Mouse (Mus musculus) mouse trophoblast stem cell (cell line): ENCODE results near the gene Nlgn1.

Source experiments
- in situ Hi-C, 2 experiments: fragments of 300-500 bp; cut with MseI, MboI; formaldehyde crosslinking; loops; 2 replicates in 1 of 2; 3 replicates in 1 of 2; pipeline ENCODE4 v1.15.1; 2025

The Nlgn1 gene

DNA sequence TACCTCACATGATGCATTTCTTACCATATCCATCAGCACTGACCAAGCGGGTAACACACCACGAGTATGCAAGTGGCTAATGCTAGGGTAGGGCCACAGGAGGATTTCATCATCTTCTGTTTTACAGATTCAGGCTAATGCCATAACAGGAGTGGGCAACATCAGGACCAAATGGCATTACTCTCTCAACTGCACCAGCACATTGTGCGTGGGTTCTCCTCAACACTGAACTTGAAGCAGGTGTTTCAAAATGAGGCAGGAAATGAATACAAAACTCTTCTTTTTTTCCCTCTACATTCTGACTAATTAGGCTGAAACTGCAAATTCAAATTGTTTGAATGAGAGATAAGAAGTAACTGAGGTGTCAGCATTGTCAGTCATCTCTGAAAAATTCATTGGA lies 518.9 kb downstream of the Nlgn1 start:
- in situ Hi-C loops, result no loop called here

DNA sequence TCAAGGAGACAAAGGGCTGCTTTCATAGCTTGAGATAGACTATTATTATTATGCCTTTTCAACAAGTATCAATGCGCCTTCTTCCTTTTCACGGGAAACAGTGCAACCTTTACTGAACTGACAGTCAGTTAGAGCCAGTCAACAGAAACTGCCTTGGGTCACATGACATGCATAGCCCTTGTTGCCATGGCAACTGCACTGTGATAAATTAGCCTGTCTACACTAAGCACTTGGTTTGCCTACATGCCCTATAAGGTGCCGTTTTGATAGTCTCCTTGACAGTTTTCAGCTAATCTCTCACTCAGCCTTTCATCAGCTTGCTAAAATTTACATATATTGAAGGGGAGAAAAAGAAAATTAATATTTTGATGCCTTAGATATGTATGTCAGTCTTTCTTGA lies 524.7 kb downstream of the Nlgn1 start:
- in situ Hi-C loops, result no loop called here

DNA sequence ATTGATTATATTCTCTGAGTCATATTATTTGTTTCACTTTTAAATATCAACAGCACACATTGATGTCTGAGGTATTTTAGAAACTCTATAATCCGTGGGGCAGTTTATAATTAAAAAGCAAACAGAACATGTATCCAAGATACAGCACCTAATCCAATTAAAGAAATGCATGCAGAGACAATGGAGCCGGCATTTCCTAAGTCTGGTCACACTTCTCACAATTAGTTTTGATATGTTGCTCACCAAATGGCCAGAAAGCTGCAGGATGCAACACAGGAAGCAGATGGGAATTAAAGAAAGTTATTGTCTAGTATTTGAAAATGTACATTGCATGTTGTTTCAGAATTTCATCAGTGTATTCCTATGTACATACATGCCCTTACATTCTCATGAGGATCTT lies 550.6 kb downstream of the Nlgn1 start:
- in situ Hi-C loops, result no loop called here

DNA sequence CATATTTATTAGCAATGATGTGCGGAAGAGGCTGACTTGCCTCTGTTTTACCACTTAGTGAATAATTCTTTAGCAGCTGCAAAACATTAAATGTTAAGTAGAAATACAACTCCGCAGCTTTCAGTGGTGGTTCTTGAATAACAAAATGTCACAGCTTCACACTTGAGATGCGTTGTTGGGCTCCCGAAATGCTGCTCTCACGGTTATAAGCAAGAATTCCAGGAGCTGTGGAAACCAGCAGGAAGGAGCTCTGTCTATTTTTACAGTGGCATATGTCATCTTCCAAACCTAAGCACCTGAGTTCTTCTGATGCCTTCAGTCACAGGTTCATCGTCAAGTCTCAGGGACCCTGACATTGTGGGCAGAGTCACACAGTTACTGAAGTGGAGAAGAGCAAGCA lies 556.8 kb downstream of the Nlgn1 start:
- in situ Hi-C loops, result no loop called here

DNA sequence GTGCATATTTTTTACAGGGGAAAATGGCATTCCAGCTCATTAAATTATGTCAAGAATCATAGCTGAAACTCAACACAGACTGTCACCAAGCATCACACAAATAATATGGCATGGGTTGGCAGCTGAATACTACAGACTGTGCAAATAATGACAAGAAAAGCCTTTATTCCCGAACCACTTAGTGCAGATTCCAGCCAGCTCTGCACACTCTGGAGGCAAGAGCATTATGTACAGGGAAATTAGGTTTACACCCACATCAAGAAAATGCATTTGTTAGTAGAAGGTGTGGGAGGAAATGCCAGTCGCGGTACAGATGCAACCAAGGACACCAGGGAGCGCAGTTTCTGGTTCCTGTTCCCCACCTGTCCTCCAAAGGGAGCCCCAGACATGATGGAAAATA lies 558.4 kb downstream of the Nlgn1 start:
- in situ Hi-C loops, result no loop called here

DNA sequence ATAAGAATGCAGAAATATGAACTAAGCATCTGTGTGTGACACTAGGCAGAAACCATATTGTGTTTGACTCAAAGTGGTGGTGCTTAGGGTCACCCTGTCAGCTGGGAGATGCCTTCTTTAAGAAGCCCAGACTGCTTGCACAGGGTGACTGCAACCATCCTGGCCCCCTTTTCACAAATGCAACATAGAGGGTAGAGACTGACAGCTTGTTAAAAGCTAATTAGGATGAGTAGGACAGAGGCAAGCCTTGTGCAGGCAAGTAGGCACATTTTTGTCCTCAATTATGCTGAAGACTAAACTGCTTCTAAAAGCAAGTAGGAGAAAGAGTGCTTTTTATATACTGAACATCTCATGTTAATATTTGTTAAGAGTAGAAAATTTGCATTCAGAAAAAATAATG lies 558.8 kb downstream of the Nlgn1 start:
- in situ Hi-C loops, result no loop called here

DNA sequence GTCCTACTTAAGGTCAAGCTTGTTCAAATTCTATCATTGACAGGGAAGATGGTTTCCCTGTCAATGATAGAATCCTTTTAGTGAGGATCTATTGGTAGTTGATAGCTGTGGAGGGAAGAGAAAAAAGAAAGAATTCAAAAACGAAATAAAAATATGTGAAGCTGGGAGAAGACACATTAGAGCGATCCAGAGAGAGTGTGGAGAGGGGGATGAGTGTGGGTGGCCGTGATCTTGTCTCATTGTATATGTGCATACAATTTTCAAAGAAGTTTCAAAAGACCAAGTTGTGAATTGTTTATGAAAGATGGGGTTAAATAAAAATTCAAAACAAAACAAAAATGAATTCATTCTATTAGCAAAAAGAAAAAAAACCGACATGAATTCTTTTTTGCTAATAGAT lies 568.6 kb downstream of the Nlgn1 start:
- in situ Hi-C loops, result no loop called here

DNA sequence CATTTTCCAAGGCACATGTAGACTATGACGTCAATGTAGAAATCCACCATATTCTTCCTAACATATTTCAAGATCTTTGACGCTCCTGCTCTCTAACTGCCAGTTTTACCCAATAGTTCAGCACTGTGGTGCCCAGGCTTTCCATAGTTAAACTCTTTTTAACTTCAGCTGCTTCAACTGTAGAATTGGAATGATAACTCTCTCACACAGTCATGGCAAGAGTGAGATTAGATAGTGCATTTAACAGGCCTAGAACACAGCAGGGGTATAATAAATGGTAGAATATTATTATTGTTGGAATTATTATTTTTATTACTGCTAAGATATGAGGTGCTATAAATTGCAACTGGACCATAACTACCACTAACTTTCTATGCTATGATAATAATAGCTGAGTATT lies 574.4 kb downstream of the Nlgn1 start:
- in situ Hi-C loops, result no loop called here

DNA sequence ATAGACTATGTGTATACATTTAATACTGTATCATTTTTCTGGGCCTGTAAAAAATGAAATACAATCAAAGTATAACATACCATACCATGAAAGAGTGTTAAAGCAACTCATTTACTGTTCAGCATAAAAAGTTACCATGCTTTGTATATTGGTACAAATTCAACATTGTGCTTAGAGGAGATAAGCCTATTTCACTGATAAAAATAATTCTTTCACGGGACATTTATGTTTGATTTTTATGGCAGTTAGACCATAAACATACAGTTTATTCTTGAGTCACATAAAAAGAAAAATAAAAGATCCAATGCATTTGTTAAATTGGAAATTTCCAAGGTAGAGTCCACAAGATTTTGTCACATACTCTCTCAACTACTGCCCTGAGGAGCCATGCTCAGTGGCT lies 608.1 kb downstream of the Nlgn1 start:
- in situ Hi-C loops, result no loop called here

DNA sequence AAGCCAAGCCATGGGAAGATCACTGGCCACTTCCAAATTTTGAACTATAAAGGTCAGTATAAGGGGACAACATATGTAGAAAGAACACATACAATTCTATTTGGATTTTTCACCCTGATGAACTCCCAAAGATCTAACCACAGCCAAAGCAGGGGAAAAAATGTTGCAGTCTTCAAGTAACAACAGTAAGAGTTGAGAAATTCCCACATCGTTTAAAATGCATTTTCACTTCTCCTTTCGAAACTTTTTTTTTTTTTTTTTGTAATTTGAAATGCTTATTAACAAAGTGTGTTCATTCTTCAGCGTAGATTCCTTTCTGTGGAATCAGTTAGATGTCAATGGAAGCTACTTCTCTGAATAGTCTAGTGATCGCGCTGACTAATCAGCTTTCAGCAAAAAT lies 610.8 kb downstream of the Nlgn1 start:
- in situ Hi-C loops, result no loop called here

DNA sequence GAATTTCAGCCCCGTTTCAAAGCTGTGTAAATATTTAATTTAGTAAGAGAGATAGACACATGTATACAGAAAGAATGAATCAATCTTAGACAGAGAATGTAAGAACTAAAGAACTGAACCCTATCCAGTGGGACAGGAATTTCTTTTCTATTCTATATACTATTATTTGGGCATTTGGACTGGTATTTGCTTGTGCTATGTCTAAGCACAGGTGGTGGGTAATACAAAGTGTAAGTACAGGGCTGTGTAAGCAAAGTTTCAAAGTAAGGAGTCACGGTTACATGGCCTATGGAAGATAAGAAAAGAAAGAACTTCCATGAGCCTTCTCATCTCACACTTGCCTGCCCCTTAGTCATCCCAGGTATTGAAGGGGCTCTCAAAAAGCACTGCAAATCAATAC lies 624.9 kb downstream of the Nlgn1 start:
- in situ Hi-C loops, result no loop called here

DNA sequence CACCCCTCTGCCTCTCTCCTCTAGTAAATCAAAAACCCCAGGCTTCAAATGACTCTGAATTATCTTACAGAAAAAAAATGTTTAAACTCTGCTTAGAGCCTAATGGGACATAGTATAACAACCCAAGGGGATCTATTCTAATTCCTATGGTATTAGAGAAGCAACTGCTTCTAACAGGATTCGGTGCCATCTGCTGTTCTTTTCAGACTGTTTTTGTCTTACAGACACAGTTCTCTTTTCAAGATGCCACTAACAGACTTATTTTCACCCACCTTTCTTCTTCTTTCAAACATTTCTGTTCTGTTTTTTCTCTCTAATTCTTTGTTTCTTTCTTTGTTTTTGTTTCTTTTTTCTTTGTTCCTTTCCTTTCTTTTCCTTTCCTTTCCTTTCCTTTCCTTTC lies 635.0 kb downstream of the Nlgn1 start:
- in situ Hi-C loops, result no loop called here

DNA sequence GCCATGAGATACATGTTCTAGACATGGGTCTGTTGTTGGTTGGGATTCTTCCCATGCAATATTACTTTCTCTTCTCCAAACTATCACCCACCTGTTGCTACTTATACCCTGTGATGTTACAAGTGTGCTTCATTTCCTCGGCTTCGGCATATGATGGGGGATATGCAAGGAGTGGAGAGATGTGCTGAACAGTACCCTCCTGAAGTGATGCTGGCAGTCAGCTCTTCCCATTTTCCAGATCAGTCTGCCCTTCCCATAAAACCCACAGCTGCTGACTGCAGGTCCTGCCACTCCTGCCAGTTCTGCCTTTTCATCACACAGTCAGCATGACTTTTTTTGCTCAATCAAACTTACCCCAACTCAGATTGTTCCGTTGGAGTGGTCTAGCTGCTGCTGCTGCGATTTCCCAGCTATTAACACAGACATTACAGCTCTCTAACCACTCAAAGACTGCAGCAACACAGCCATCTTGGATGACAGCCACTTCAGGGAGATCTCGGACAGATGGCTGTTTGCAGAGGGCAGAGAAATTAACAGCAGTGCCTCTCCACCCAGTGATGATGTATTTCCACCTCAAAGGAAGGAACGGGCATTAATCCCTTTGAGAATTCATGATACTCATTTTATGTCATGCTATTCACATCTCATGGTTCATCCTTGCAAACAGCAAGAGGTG lies 643.3 kb downstream of the Nlgn1 start:
- in situ Hi-C loops, result no loop called here

DNA sequence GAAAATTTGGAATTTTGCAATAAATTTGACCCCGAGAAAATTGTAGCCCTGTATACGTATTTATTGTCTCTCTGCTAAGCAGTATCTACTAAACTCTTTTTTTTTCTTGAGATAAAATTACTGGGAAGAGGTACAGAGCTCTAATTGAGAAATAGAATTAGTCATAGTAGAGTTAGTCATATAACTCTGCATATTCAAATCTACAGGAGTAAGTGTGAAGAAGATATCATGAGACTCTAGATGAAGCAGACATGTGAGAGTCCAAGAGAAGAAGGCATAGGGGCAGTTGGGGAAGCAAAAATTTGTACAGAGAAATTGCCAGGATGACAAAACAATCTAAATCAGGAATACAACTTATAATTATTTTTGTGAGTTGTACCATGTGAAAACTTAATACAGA lies 648.6 kb downstream of the Nlgn1 start:
- in situ Hi-C loops, result no loop called here

DNA sequence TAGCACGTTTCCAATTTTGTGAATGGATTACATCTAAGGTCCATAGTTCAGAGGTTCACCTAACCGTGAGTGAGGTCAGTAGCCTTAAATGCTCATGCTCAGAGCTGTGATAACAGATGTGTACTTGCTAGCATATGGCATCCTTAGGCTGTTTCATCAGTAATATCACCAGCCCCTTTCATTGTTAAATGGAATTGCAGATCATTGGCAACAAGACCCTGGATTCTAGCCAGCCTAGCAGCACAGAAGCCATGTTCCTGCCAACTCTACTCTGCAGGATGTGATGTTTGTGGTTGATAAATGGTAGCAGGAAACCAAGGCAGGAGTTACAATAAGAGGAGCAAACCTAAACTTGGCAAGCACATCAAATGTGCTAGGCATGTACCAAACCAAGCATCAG lies 652.9 kb downstream of the Nlgn1 start:
- in situ Hi-C loops, result no loop called here

DNA sequence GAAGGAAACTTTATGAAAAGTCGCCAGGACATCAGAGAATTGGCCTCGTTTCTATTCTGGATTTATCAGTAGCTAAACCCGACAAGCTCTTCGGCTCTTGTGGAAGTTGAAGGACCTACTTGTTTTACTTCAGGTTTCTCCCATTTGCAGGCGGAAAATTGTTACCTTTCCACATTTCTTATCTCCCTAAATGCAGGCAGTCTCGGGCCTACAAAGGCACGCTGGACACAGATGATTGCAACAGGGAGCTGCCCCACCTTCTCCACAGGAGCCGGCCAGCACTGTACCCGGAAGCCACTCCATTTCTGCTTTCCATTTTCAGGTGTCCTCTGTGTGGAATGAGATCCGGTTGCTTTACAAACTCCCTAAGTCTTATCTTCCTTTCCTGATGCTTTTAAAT lies 656.4 kb downstream of the Nlgn1 start:
- in situ Hi-C loops, result no loop called here

DNA sequence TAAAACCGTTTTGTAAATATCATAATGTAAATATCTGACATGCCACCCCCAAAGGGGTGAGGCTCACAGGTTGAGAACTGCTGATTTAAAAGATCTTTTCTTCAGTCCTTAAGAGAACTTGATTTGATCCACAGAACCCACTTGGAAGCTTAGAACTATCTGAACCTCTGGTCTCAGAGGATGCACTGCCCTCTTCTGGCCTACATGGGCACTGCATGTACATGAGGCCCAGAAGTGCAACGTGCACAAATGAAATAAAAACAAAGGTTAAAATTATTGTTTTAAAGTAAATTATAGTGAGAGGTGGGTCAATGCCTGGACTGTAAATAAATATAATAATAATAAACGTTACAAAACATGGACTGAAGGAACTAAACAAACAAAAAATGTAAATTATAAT lies 657.2 kb downstream of the Nlgn1 start:
- in situ Hi-C loops, result no loop called here

DNA sequence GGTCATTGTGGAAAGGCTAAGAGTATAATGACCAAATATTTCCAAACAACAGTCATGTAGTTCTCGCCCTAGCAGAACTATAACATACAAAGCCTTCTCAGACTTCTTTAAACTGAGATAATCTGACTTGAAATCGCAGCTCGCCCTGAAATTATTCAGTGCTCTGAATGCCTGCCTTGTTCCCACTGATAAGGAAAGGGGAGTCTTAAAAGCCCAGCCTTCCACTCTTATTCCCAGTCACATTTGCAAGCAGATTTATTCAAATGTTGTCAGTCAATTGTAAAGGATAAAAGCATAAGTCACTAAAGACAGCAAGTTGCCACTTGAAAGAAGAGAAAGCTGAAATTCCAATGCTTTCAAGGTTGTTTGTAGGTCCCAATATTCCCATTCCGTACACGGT lies 658.9 kb downstream of the Nlgn1 start:
- in situ Hi-C loops, result no loop called here

DNA sequence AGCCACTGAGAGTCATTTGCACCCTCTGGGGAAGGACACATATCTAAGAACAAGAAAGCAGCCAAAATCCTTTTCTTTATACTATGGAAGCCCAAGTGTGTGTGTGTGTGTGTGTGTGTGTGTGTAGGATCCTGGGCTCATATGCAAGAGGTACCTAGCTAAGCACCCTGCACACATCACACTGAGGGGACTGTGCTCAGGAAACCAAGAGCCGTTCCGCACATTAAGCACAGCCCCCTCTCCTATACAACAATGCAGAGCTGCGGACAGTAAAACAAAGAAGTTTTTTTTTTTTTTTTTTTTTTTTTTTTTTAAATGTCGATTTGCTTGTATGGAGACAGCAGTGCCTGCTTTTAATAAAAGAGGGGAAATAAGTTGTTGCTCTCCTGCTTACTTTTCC lies 659.5 kb downstream of the Nlgn1 start:
- in situ Hi-C loops, result no loop called here

DNA sequence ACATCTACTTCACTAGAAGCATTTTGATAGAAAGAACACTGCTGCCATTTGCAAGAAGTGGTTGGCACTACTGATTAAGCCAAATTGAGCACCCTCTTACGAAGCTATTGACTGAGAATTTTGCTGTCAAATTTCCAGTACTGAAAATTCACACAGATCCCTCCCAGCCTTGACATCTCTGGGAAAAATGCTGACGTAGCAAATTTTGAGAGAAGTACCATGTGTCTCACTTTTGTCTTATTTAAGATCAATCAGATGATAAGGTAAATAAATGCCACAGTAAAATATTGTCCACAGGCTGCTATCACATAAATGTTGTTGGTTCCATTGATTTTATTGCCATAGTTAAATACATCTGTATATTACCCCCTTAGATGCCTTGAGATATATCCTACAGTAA lies 668.8 kb downstream of the Nlgn1 start:
- in situ Hi-C loops, result no loop called here

DNA sequence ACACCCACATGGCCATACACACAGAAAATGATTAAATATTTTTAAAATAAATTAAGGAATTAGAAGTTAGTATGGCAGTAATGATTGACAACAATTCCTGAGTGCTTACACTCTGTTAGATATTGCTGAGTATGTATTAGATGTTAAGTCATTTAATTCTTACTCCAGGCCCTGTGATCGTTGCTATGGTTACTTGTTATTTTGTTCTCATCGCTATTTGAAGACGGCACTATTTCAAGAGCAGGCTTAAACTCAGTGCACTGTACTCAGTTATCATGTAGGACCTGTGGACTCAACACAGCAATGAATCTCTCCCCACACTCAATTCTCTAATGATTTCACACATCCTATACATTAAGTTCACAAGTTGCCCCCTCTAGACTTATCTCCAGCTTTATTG lies 672.0 kb downstream of the Nlgn1 start:
- in situ Hi-C loops, result no loop called here

DNA sequence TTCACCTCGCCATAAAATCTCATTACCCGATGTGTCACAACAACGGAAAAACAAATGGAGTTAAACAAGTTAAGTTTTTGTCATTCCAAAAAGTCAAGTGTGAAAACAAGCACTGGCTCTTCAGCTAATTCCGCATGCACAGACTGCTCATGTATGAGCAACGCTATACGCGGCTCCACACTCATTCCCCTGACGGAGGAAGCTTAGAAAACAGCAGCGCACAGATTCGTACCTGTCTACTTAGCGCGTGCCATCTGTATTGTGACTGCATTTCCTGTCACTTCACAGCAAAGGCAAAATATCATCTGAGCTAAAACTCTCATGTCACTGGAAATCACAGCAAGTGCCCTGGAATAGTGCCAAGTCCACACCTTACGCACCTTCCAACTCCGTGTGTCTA lies 674.3 kb downstream of the Nlgn1 start:
- in situ Hi-C loops, result no loop called here

DNA sequence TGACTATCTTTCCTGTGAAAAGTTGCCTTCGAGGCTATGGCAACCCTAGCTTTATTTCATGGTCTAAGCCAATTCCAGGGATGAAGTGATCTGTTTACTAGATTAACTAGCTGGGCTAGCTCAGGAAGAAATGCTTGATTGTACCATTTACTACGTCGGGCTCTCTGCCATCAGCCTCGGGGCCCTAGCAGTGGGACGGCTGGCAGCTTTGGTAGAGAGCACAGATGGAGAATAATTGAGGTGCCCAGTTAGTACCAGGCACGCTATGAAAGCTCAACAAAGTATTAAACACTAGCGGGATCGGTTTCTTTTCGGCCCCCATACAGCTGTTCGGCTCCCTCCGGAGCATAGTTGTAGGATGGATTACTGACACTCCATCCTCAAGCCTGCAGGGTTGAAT lies 675.2 kb downstream of the Nlgn1 start:
- in situ Hi-C loops, result no loop called here

DNA sequence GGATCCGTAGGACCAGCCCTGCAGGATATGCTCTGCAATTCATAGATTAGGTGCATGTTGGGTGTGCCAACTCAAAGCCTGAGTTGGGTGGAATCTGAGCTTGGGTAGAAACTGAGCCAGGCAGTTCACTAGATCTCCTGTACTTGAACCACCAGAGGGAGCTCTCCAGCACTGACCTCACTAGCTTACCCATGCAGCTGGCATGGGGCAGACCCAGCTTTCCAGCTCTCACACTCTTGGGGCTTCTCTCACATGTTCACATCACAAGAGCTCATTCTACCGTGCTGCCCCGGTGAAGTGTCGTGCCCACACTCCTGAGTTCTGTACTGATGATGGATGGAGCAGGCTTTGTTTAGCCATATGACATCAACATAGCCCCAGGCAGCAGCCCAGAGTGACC lies 679.2 kb downstream of the Nlgn1 start:
- in situ Hi-C loops, result no loop called here
